Mouse (Mus musculus): ENCODE results near the gene Plxna2. TPM values are rescaled to one million over a fixed set of nuclear protein-coding genes. Genes with fewer than 3 reads are reported as not detected.

The Plxna2 gene
- total and polyA plus RNA-seq, 3 experiments, result under 0.01 to 0.03 TPM; not detected in 1

- no peak for DNase-seq (ENCODE audit: low read depth, low spot score)
- TF ChIP-seq MYB (IDR thresholded peaks at IDR 0.05; ENCODE audit: low read depth, low read length) (no peak), EP300 (IDR thresholded peaks at IDR 0.05; ENCODE audit: low read depth in 1 of 2, low read length in 2 of 2) (no peak), BHLHE40 (IDR thresholded peaks at IDR 0.05; ENCODE audit: borderline replicate concordance, low read depth, low read length) (no peak), MAFK (IDR thresholded peaks at IDR 0.05; ENCODE audit: borderline replicate concordance, low read depth, low read length) (no peak), MAZ (IDR thresholded peaks at IDR 0.05; ENCODE audit: low read depth, low read length) (no peak), CHD1 (IDR thresholded peaks at IDR 0.05; ENCODE audit: low read depth, low read length) (no peak)
These were observed 146.9 kb downstream of the Plxna2 start for GRCm38 (mm10) chr1:194764951-194765350.

DNA sequence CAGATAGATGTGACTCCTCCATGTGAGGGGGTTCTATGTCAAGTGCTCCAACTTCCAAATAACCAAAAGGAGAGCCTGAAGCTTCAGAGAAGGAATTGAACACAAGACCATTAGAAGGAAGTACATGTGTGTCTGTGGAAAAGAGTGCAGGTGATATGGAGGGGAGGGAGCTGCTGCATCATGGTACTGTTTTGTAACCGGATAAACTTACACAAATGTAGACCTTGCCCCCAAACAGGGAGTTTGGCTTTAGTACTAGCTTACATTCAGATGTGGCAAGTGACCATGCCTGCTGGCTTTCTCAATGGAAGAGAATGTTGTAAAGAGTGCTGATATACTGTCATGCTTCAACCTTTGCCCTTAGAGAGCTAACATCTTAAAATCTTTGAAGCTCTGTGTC is 150.8 kb downstream of the Plxna2 start:
- Histone ChIP-seq H3K27ac (ENCODE audit: control insufficient read depth, low read depth, low read length) (no peak overlapping the region), H3K9ac (ENCODE audit: control insufficient read depth, low read depth, low read length, poor library complexity, severe bottlenecking) (no peak overlapping the region), H3K36me3 (ENCODE audit: control insufficient read depth in 1 of 2, insufficient read depth in 2 of 2, low read length in 2 of 2) (no peaks in the 10 kb centered on the region), H3K27me3 (ENCODE audit: control insufficient read depth in 1 of 2, insufficient read depth in 2 of 2, low read length in 2 of 2) (no peaks in the 10 kb centered on the region; a peak in 4 of 4 replicates), H3K9me3 (replicated peaks; ENCODE audit: insufficient read depth, low read length) (no peaks in the 10 kb centered on the region), H3K4me3 (ENCODE audit: control insufficient read depth in 1 of 2, insufficient read depth in 1 of 2, low read depth in 2 of 2, low read length in 2 of 2) (no peak overlapping the region), H3K79me2 (ENCODE audit: control insufficient read depth, insufficient read depth, low read length, poor library complexity) (no peaks in the 10 kb centered on the region), H3K4me1 (ENCODE audit: control insufficient read depth in 1 of 2, insufficient read depth in 2 of 2, low read length in 2 of 2) (no peaks in the 10 kb centered on the region)
- TF ChIP-seq ZKSCAN1 (IDR thresholded peaks at IDR 0.05; ENCODE audit: low read depth, low read length) (no peak), USF2 (IDR thresholded peaks at IDR 0.05; ENCODE audit: borderline replicate concordance in 1 of 2, insufficient read depth in 1 of 2, low read depth in 1 of 2, low read length in 2 of 2) (no peak), GATA1 (IDR thresholded peaks at IDR 0.05; ENCODE audit: low read depth, low read length) (no peak), GABPA (IDR thresholded peaks at IDR 0.05; ENCODE audit: low read depth, low read length) (no peak), SMC3 (IDR thresholded peaks at IDR 0.05; ENCODE audit: low read depth, low read length) (no peak), RCOR1 (IDR thresholded peaks at IDR 0.05; ENCODE audit: low read depth, low read length) (no peak), NELFE (IDR thresholded peaks at IDR 0.05; ENCODE audit: low read depth, low read length) (no peak), EP300 (IDR thresholded peaks at IDR 0.05; ENCODE audit: low read depth in 1 of 2, low read length in 2 of 2) (no peak), JUND (IDR thresholded peaks at IDR 0.05; ENCODE audit: low read depth, low read length) (no peak), POLR2AphosphoS2 (IDR thresholded peaks at IDR 0.05; ENCODE audit: low read length) (no peak), ZMIZ1 (IDR thresholded peaks at IDR 0.05; ENCODE audit: low read depth, low read length) (no peak), USF1 (IDR thresholded peaks at IDR 0.05; ENCODE audit: low read depth, low read length) (no peak)
- no peak for DNase-seq (ENCODE audit: low read depth, low spot score)

More at GRCm38 (mm10) chr1:194764951-194765350, 146.9 kb downstream of the Plxna2 start:
- Histone ChIP-seq H3K27ac (ENCODE audit: control insufficient read depth, low read depth, low read length) (no peak overlapping the region), H3K4me3 (ENCODE audit: control insufficient read depth in 1 of 2, insufficient read depth in 1 of 2, low read depth in 2 of 2, low read length in 2 of 2) (no peak overlapping the region), H3K9ac (ENCODE audit: control insufficient read depth, low read depth, low read length, poor library complexity, severe bottlenecking) (no peak overlapping the region), H3K79me2 (ENCODE audit: control insufficient read depth, insufficient read depth, low read length, poor library complexity) (no peaks in the 10 kb centered on the region), H3K36me3 (ENCODE audit: control insufficient read depth in 1 of 2, insufficient read depth in 2 of 2, low read length in 2 of 2) (peaks cover 0 to 9% of the 10 kb centered on the region in 2 experiments; a peak in 2 of 4 replicates), H3K27me3 (ENCODE audit: control insufficient read depth in 1 of 2, insufficient read depth in 2 of 2, low read length in 2 of 2) (no peaks in the 10 kb centered on the region; a peak in 1 of 4 replicates), H3K9me3 (replicated peaks; ENCODE audit: insufficient read depth, low read length) (no peaks in the 10 kb centered on the region), H3K4me1 (ENCODE audit: control insufficient read depth in 1 of 2, insufficient read depth in 2 of 2, low read length in 2 of 2) (peaks cover 0 to 13% of the 10 kb centered on the region in 2 experiments; a peak in 2 of 4 replicates)

Measured in MEL (cell line).